Mouse (Mus musculus) left cerebral cortex, postnatal 10 days (tissue): ENCODE data around the gene Mcam. TPM values are rescaled to one million over a fixed set of nuclear protein-coding genes. Genes with fewer than 3 reads are reported as not detected.
A peak's percentile ranks its signal among the peaks of the same experiment; 100 is the strongest.
"Not testable (repeated sequence)": the region's sequence is repeated elsewhere in the genome, so short reads cannot be mapped to it uniquely, and the experiment has no call there.

Experiments used
- DNase-seq, 2 experiments: peaks; one replicate each; pipeline ENCODE4 v3.0.0; 2021 to 2022; ENCODE audit warnings: low spot score in 2 of 2, mixed read lengths in 1 of 2; ENCODE audit errors: extremely low spot score in 1 of 2
- intact Hi-C: fragments of 180-260 bp; cut with DNase I; formaldehyde crosslinking; loops from one replicate; pipeline ENCODE4 v1.15.1; 2025
- total RNA-seq, 2 experiments: library from RNA; stranded (reverse); gene quantifications; 2 replicates each; pipeline ENCODE4 v1.2.3; 2021

The Mcam gene
- total RNA-seq, 2 experiments from 2014 or later = 19.2 to 22.2 TPM

DNA sequence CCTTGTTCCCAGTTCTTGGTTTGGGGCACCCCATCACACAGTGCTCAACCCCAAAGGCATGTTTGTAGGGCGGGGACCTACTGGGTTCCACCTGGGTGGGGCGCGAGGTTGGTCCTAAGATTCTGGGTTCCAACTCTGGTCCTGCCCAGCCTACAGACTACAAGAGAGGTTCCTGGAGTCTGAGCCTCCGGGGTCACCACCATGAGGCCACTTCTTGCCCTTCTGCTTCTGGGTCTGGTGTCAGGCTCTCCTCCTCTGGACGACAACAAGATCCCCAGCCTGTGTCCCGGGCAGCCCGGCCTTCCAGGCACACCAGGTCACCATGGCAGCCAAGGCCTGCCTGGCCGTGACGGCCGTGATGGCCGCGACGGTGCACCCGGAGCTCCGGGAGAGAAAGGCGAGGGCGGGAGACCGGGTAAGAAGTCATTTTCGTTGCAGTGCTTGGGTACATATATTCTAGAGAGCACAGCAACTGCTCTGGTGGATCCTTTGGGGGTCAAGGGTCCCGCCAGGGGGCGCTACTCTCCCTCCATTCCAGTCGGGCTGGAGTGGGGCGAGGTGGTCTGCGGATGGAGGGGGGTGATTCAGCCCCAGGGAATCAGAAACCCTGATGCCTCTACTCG is 26.6 kb upstream of the Mcam start:
- DNase-seq = peak in 1 of 2 experiments; percentile 77
- intact Hi-C loops = no loop called here

DNA sequence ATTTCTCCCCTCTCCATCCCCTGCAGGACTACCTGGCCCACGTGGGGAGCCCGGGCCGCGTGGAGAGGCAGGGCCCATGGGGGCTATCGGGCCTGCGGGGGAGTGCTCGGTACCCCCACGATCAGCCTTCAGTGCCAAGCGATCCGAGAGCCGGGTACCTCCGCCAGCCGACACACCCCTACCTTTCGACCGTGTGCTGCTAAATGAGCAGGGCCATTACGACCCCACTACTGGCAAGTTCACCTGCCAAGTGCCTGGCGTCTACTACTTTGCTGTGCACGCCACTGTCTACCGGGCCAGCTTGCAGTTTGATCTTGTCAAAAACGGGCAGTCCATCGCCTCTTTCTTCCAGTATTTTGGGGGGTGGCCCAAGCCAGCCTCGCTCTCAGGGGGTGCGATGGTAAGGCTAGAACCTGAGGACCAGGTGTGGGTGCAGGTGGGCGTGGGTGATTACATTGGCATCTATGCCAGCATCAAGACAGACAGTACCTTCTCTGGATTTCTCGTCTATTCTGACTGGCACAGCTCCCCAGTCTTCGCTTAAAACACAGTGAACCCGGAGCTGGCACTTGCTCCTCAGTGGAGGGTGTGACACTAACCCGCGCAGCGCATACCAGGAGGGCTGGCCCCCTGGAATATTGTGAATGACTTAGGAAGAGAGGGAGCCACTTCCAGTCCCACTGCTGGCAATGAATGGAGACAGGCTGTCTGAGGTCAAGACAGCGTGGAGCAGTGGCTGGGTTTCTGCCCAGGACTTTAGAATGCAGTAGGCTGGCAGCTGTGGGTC is 25.8 kb upstream of the Mcam start:
- DNase-seq = no peak
- intact Hi-C loops = no loop called here

DNA sequence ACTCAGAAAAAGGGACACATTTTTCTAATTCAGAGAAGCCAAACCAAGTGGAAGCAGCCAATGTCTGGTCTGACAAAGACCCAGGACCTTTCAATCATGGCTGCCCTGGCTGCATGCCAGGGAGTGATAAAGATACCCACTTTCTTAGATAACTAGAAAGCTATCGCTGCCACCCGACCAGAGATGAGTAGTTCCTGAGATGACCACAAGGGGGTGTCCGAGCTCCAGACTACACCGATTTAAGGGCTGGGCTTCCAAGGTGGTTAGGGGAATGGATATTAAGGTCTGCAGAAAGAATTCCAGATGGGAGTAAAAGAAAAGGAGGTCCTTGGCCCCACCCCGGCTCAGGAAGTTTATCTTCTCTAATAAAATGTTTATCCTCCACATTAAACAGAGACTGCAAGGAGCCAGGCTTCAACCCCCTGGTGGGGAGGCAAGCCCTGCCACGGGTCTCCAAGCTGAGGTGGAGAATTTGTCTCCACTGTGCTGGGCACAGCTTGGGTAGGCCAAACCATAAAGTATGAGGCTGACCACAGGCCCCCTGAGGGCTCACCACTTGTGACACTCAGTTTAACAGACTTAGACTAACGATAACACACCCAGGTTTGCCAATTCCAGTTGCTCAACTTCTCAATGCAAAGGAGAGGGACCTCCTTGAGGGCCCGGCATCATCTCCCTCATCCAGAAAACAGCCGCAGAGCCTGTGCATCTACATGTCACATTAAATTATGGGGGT is 24.7 kb upstream of the Mcam start:
- intact Hi-C loops = no loop called here
- peak; percentile 67 to 79 for DNase-seq

DNA sequence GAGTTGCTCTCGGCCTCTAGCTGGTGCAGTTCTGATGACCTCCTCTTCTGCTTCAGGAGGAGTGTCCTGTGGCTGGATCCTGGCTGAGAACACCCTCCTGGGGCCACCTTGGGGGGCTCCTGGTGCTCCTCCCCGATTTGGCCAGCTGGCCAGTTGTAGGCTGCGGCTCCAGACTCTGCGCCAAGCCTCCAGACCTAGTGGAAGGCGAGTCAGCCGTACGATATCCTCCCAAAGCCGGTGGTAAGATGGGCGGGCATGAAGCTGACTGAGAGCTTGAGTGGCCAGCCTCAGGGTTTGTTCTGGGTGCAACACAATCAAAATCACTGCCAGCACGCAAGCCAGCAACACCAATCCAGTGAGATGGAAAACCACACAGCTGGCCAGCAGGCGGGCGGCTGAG is 22.4 kb upstream of the Mcam start:
- intact Hi-C loops, DNase-seq: not testable (repeated sequence)

DNA sequence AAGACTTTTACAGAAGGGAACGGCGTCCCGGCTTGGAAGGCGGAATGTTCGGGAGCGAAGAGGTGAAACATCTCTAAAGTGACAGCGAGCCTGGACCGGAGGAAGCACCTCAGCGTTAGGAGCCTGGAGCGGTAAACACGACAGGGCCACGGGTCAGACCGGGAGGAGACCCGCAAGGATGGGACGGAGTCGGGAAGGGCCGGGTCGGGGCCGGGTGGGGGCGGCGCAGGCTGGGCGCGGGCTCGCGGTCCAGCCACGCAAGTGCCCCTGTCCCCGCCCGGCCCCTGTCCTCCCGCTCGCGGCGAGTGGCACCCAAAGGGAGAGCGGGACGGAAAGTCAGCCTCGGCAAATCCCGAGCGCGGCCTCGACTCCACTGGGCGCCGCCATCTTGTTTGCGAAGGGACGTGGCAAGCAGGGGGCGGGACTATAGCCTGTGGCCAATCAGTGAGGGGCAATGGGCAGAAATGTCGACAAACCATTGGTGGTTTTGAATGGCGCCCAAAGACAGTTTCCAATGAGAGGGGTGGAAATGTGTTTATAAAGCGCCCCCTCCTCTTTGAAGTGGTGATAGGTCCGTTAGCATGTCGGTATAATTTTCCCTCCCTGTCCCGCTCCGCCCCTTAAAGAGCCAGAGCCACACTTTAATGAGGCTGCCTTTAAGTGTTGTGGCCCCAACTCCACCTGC is 21.0 kb upstream of the Mcam start, which contains the start of the genes Gm49380 and Rnf26:
TSS of gene Gm49380 (minus strand) at position 396 of the 685 bp plus-strand sequence.
TSS of gene Rnf26 (minus strand) at position 413 of the 685 bp plus-strand sequence.
- intact Hi-C loops = no loop called here
- DNase-seq = peak; percentile 97 to 98

DNA sequence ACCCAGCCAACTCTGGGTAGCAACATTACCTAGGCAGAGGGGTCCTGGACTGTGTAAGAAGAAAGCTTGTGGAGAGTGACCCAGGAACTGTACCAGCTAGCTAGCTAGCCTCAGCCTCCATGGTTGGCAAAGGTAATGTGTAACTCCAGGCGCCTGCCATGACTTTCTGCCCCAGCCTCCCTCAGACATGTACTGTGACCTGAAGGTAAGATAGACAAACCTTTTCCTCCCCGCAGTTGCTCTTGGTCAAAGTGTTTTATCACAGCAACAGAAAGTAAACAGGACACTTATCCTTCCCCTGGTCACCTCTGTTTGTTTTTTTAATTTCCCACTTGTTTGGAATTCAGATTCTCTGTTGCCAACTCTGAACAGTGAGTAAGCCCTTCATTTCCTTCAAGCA is 19.8 kb upstream of the Mcam start:
- intact Hi-C loops = no loop called here
- no peak for DNase-seq

DNA sequence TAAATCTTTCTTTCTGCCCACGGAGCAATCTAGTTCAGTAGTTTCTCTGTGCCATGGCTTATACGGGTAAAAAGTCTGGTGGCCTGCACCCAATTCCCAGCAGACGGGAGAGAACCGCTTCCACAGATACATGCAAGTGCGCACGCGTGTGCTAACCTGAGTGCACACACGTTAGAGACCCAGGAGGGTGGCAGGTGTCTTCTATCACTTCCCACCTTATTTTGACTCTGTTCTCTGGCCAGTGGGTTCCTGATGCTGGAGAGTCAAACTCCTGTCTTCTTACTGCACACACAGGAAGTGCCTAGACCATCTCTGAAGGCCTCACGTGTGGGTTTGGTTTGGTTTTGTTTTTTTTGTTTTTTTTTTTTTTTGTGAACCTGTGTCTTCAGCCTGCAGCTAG is 18.7 kb upstream of the Mcam start:
- DNase-seq = no peak
- intact Hi-C loops = no loop called here

DNA sequence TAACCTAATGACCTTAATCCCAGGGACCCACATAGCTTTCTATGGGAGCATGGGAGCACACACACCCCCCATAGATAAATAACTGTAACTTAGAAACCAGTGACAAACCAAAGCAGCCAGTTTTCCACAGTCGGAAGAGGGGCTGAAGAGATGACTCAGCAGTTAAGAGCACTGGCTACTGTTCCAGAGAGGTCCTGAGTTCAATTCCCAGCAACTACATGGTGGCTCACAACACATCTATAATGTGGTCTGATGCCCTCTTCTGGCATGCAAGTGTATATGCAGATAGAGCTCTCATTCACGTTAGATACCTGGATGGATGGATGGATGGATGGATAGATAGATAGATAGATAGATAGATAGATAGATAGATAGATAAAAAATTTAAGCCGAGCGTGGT is 18.1 kb upstream of the Mcam start:
- no peak for DNase-seq

DNA sequence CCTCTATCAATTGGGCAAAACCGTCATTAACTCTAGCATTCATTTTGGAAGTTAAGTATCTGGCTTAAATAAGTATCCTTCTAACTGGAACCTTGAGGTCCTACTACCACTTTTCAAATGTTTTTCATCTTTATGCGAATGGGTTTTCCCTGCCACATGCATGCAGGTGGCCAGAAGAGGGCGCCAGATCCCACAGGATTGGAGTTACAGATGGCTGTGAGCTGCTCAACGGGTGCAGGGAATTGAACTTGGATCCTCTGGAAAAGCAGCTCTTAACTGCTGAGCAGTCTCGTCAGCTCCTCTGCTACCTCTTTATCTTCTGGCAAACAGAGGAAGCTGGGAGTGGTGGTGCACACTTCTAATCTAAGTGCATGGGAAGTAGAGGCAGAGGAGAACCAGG is 15.3 kb upstream of the Mcam start:
- intact Hi-C loops = no loop called here
- DNase-seq = no peak

More for the DNA sequence above, 18.1 kb upstream of the Mcam start:
- intact Hi-C loops = no loop called here

DNA sequence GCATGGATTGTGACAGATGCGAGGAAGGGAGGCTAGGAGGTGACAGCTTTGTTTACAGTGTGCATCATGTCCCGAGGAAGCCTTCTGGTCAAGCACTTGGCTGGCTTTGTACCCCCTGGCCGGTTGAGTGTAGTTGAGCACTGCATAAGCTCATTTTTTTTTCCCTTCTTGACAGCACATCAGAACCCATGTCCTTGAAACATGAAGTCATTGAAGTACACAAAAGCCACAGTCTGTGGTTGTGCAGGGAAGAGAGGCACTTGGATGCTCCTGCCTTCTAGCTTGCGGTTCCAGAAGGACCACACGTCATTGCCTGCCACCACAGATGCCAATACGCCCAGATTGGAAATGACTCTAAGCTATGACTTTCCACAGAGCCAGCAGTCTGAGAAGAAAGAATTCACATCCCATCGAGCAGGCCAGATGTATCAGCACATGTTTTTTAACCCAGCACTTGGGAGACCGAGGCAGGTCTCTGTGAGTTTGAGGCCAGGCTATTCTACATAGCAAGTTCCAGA is 14.3 kb upstream of the Mcam start:
- DNase-seq = no peak
- intact Hi-C loops = loop anchor here (5.0 to 10.0 kb wide), 2 partner anchors 138 to 215 kb away; partner anchors contain the start of gene H2afx

DNA sequence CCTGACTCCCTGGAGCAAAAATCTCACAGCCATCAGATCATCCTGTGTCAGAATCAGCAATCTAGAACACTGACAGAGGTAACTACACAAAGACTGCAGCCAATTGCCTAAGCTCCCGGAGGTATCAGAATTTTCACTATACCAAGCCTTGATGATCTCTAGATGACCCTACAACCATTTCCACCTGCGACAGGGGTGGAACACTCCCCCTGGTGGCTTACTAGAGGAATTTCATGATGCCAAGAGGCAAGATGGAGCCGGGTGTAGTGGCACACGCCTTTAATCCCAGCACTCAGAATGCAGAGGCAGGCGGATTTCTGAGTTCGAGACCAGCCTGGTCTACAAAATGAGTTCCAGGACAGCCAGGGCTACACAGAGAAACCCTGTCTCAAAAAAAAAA is 10.0 kb upstream of the Mcam start:
- intact Hi-C loops = loop anchor here (5.0 to 10.0 kb wide), 2 partner anchors 142 to 210 kb away; partner anchors contain the start of gene H2afx
- DNase-seq = no peak

DNA sequence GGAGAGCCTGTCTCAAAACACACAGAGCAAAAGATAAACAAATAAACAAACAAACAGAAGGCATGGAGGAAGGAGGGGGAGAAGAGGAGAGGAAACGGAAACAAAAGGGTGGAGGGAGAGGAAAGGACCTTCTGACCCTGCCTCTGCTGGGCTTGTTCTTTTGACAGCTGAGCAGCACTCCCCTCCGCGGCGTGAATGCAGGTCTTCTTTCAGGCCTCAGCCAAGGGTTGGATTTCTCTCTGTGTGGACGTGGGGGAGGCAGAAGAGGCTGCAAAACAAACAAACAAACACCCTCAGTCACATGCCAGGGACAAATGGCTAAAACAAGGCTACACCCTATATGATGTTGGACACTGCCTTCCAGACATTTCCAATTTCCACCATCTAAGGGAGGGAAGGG is 9.2 kb upstream of the Mcam start:
- no peak for DNase-seq
- intact Hi-C loops = loop anchor here (10.0 kb wide), 1 partner anchor 210 kb away; the partner anchor contains the start of gene H2afx

DNA sequence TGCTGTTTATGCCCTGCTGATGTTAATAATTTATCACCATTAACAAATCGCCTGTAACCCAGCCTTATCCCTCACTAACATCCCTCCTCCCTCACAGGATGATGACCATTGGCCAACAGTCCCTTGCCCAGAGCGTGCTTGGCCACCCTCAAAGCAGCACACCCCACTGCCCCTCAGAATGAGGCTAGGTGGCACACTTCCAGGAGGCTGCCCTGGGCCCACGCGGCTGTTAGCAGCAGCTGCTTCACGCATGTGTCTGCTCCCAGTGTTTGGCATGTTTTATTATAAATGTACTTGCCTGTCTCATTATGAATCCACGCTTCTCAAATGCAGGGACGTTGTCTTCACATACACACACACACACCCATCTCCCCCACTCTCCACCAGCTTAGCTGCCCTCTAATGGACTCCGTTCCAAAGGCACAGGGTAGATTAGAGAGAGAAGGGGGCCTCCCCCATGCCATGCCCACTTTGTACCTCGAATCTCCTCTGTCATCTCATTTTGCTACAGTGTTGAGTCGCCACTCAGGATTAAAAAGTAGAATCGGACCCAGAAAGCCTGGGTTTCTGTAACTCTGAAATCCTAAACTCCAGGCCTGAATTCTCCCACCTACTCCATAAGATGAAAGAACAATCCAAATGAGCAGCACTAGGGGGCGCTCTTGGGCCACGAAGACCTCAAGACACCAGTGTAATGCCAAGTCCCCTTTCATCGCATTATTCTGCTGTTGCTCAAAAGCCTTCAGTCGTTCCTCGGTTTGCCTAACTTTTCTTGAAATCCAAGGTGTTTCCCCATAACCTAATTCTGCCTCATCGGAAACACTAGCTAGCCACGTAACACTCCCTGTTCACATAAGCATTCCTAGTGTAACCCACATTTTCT is 8.5 kb upstream of the Mcam start:
- intact Hi-C loops = loop anchor here (10.0 kb wide), 1 partner anchor 209 kb away; the partner anchor contains the start of gene H2afx

DNA sequence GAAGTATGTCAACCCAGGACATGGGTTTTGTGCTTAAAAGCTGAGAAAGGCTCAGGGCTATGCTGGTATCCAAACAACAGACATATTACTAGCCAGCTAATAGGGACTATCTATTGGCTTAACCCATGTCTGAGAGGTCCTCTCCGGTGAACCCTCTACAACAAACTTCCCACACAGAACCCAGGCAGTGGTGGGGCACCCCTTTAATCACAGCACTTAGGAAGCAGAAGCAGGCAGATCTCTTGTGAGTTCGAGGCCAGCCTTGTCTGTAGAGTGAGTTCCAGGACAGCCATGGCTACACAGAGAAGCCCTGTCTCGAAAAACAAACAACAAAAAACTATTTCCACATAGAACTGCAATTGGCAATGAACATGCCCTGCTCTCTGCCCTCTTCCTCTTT is 7.5 kb upstream of the Mcam start:
- intact Hi-C loops = loop anchor here (10.0 kb wide), 1 partner anchor 208 kb away; the partner anchor contains the start of gene H2afx
- DNase-seq = no peak

More for the DNA sequence above, 8.5 kb upstream of the Mcam start:
- DNase-seq = peak; percentile 86 to 92

DNA sequence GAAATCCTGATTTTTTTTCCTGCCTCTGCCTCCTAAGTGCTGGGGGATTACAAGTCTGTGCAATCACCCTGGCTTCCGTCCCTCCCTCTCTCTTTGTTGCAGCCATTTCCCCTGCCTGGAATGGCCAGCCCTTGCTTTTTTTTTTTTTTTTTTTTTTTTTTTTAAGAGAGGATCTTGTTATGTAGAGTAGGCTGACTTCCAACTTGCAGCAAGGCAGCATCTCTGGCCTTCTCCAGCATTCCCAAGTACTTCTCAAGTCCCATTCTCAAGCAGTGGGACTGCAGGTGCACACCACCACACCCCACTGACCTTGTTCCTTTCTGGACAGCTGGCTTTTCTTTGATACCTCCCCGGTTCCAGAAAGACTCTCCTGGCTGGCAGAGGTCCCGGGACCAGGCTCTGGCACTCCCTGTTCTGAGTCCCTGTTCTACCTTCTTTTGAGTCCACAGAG is 6.9 kb upstream of the Mcam start:
- intact Hi-C loops = loop anchor here (10.0 kb wide), 1 partner anchor 207 kb away; the partner anchor contains the start of gene H2afx
- no peak for DNase-seq

DNA sequence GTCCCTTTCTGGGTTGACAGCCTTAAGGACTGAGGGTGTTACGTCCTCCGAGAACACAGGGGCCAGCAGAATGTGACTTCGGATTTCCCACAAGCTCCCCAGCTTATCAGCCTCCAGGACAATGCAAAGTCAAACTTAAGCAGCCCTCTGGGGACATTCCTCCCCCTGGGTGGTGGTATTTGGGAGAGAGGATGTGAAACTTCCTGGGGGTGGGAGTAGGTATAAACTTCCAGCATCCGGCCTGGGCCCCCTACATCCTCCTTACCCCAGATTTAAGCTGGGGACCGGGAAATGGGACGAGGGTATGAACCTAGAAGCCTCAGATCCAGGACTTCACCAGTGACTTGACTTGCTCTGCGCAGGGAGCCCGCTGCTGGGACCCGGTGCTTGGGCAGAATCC is 4.6 kb upstream of the Mcam start:
- intact Hi-C loops = loop anchor here (10.0 kb wide), 2 partner anchors 105 to 205 kb away; partner anchors contain the start of genes Cbl and H2afx
- peak in 1 of 2 experiments; percentile 70 for DNase-seq

DNA sequence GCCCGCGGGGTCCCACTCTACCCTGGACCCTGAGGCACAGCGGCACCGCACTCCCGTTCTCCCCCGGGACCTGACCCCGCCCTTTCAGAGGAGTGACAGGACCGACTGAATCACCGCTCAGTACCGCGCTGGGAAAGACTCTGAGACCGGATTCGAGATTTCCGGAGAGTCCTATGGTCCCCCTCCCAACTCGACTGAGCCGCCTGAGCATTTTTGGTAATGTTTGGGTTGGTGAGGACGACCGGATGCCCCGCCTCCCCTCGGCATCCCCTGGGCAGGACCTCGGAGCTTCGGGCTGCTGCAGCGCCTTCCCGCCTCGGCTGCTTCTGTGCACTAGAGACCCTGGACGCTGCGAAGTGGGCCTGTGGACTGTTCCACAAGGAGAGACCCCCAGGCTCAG is 4.2 kb upstream of the Mcam start:
- intact Hi-C loops = loop anchor here (10.0 kb wide), 1 partner anchor 105 kb away; the partner anchor contains the start of gene Cbl
- DNase-seq = peak in 1 of 2 experiments; percentile 88
